Mouse (Mus musculus) cerebellum, postnatal 4 days (tissue): ENCODE results near the gene Cttnbp2.

ENCODE experiments used
- DNase-seq, 2 experiments: peaks; one replicate each; pipeline ENCODE4 v3.0.0; 2022; ENCODE audit warnings: low spot score in 2 of 2, mixed read lengths in 1 of 2

Gene Cttnbp2

DNA sequence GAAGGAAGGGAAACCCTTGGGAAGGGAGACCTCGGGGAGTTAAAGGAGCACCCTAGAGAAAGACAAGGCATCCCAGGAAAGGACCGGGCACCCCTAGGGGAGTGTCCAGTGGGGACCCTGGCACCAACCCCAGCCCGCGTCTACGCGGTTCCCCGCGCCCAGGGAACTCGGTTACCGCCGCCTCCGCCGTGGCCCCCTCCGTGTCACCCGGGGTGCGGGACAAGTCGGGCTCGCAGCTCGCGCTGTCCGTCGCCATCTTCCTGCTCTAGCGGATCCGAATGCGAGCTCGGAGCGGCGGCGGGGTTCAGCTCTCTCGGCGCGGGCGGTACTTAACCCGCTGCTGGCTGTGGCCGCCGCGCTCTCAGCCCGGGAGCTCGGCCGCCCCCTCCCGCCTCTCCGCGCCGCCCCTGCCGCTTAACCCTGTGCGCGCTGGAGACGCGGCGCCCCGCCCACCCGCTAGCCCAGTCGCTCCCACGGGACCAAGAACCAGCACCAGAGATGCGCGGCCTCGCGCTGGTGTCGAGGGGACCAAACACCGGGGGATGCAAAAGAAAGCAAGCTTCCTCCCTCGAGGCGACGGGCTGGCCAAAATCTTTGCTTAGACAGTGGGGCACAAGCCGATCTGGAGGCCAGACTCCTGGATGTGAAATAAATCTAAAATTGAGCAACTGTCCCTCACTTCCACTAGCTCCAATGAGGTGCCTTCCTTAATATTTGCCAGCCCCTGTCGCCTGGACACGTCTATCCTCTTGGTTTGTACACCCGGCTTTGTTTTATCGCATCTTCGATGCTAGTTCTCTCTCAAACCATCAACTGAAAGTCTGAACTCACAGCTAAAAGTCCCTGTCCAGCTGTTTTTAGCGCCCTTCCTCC lies at the start of gene Cttnbp2:
TSS of gene Cttnbp2 (minus strand) at position 364 of the 873 bp plus-strand sequence.
- DNase-seq, result peak; percentile 58 to 78

DNA sequence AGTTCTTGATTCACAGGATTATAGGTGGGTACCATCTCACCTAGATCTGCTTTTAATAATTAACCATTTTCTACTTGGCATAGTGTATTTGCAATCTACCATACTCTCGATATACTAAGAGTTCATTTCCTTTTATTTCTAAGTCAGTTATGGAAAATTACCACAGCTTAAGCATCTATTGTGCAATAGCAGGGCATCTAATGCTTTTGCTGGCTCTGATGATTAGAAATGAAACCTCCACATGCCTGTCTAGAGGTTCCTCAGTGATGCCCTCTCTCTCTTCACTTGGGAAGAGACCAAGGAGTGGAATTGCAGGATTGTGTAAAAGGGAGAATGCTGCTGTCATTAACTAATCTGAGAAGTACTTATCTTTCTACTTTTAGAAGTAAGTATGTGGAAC lies 44.4 kb upstream of the Cttnbp2 start:
- DNase-seq, result no peak

DNA sequence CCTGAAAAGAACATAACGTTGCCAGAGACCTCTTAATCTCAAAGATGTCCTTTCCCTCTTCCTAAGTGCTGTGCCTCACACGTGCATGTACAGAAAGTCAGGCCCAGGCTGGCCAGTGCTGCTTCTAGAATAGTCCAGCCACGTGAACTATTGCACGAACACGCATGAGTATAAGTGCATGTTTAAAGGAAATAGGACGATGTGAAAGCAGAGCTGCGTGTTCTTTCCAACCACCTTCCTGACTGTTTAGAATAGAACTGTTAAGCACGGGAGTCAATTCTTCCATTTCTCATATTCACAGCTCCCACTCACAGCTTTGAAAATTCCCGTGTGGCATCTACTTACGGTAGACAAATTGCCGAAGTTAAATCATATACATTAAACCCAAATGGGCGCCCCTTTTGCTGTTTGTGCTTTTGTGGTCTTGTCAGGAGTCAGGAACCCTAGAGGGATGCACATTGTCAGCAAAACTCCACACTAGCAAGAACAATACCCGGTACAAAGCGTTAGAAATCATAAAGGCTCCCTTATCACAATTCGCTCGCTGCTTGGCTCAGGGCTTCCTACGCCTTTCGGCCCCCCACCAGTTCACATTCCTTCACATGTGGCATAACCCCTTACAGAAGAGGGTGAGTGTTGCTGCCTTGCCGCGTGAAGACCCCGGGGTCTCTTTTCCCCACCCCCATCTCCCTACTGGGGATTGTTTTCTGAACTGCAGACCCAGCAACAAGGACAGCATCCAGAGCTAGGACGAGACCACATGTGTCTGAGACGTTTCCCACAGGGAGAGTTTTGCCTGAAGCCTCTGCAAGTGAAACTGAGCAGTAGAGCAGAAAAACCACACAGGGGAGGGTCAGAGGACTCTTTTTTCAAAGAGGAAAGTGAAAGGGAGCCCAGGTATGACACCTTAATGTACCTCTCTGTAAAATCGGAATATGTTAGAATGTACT lies 33.1 kb upstream of the Cttnbp2 start:
- no peak for DNase-seq

DNA sequence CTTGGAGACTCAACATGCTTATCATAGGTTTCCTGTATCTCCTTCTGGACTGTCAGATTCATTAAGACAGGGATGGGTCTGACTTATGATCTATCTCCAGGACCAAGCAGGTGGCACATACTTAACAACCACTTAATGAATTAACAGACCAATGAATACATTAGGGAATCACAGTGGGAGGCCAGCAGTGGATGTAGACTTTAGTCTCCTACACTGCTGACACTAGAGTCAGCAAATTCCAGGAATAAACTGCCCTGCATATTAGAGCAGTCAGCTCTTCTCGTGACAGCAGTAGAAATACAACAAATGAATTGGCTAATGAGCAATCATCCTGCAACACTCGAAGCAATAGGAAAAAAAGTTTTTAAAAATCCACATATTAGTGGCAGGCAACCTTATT lies 29.2 kb upstream of the Cttnbp2 start:
- DNase-seq, result no peak

DNA sequence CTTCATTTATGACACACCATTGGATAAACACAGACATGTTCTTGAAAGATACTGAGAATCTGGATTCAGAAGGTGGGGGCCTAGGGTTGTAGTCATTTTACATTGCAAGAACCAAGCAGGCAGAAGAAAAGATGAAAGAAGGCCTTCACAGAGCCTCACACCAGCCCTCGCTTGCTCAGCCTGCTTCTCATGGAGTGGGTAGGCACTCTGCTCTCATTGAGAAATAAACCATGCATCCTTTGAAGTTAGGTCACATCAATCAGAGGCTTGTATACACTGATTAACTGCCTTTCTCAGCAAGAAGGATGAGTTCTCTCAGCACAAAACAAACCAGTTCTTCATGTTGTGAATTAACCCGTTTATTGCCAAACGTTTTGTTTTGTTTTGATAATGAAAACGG lies 25.8 kb upstream of the Cttnbp2 start:
- no peak for DNase-seq

DNA sequence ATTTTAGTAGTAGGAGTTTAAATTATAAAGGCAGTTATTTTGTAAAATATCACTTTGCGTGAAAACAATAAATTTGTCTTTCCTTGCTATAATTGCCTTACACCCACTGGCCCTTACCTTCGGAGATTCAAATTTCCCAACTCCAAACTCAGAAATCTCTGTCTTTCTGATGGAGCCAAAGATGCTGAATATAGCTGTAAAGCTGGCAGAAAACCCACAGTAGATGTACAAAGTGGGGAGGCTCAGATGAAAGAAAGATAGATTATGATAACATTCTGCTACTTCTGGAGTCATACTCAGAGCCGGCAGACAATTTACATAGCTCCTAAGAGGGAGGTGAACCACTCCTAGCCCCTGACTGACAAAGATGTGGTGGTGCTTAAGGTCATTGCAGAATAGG lies 15.8 kb upstream of the Cttnbp2 start:
- DNase-seq, result no peak

DNA sequence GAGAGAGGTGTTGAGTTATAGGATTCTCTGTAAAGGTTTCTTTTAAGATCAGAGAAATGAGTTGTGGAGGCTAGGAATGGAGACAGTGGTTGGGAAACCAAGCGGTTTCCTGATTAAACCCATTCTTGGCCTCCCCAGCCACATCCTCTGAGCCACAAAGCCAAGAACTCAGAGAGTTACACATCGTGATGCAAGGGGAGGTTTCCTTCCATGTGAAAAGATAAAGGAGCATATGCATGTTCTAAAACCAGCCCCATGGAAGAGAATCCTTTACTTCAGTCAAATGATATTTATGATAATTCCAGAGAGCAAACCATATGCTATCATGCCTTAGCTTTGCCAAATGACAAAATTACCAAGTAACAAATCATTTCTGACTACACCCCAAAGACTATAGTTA lies 3.0 kb upstream of the Cttnbp2 start:
- DNase-seq, result no peak

DNA sequence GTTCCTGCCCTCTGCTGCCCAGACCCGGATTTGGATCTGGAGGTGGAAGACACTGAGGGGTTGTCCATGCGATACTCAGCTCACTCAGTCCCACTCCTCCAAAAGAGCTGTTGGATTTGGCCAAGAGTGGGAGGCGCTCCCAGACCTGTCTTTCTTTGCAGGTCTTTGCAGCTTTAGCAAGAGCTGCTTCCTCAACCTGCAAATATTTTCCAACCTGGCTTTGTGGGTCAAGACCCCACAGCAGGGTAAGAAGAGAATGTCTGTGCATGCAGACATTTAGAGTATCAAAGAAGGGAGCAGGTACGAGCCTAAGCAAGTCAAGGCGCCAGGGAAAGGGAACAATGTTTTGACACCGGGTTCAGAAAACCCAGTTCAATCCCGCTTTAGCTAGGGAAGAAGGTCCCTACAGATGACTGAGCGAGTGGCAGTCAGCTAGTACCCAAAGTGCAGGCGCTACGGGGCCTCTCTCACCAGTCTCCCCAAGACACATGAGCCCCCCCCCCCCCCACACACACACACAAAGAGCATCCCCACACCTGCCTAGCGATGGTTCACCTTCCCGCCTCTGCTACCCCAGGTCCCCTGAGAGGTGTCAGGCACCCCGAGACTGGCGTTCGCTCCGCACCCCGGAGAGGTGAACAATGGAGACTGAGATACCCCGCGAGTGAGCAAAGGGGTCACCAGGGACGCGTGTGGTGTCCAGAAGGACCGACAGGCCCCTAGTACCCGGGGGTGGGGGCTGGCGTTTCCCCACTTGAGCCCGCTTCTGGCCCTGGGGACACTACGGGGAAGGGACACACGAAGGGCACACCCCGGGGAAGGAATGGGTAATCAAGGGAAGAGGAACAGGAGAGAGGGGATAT lies 801 bp downstream of the Cttnbp2 start:
- DNase-seq, result peak in 1 of 2 experiments; percentile 29

DNA sequence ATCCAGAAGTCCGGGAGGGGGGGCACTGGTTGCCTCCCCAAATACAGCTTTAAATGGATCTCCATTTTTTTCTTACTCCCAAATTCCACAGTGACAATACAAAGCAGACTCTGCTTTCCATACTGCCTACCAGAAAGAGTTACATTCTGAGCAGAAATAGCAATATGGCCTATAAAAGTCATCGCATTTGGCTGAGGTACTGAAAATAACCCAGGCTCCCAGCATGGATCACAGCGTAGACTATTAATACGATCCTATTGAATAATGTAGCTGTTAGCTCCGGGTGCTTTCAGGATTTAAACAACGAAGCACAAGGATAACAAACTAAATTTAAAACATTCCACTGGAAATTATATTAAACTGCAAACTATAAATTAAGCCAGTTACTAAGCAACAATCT lies 2.8 kb downstream of the Cttnbp2 start:
- no peak for DNase-seq

DNA sequence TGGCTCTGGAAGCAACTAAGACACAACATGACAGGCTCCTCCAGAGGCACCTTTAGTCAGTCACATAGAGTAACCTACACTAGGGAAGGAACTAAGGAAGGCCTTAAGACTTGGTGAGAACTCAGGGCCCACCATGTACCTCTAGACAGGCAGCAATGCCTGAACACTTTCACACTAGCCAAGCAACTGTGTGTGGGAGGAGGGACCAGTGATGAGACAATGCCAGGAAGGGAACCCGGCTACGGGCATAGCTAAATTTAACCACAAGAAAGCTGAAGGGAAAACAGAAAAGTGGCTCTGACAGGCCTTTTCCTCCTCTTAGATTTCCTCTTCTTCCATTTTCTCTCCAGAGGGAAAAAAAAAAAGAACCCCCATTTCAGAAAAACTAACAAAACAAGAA lies 6.6 kb downstream of the Cttnbp2 start:
- no peak for DNase-seq

DNA sequence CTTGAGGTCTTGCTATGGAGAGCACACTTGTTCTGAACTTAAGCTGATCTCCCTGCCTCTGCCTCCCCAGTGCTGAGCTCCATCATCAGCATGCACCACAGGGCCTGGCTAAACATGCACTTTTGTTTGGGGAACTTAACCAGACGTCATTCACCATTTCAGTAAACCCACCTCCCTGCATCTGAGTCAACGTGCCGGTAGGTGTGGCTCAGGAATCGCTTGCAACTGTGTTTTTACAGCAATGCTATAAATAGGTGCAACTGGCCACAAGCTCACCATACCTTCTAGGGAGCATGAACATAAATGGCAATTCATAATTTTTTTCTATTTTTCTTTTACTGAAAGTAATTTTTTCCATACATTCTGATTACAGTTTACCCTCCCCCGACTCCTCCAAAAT lies 14.8 kb downstream of the Cttnbp2 start:
- DNase-seq, result no peak

DNA sequence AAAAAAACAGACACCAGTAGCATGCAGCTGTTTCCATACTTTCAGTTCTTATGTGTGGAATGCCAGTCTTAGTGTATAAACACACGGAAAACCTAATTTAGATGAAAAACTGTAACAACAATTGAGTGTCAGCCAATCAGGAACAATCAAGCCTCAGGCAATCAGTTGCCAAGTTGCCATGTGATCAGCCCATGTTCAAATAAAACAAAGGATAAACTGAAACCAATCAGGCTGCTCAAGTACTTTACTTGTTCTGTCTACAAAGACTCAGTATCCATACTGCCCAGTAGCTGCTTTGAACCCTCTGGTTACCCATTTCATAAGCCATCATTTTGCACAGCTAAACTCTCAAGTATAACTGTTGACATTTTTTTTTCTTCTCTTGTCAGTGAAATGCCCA lies 21.7 kb downstream of the Cttnbp2 start:
- DNase-seq, result no peak

DNA sequence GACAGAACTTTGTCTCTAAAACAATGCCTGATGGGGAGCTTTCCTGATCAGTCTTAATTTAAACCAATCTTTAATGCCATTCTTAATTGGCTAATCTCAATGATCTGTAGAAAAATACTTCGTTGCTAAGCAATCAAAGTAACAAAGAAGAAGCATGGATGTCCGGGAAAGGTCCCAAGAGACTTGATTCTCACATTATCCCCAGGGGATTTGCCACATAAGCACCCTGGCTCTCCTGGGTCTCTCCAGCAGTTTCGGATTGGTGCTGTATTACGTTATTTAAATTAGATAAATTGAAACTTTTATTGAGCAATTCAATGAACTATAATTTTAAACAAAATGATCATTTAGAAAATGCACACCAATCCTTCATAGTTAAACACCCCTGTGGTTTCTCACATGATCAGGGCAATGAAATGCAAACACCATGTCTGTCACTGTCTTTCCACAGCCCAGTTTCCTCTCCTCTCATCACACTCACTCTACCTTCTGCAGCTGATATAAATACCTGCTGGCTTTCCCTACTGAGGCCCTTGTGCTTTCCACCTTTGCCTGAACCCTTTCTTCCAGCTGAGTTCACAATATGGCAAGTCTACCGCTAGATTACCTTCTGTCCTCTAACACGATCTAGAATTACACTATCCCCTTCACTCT lies 22.3 kb downstream of the Cttnbp2 start:
- DNase-seq, result no peak

DNA sequence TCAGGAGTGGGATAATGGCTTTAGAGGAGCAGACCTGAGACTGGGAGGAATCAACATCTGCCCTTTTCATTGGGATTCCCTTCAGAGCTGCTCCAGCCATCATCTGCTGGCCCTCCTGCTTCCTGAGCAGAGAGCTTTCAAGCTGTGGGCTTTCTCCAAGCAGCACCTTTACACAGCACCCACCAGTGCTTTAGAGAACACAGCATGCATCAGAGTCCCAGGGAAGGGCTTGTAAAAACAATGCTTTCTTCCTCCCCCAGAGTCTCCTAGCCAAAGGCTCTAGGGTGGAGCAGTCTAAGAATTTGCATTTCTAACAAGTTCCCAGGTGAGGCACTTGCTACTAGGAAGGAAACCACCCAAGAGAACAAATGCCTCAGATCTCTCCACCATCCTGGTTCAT lies 29.6 kb downstream of the Cttnbp2 start:
- DNase-seq, result no peak

DNA sequence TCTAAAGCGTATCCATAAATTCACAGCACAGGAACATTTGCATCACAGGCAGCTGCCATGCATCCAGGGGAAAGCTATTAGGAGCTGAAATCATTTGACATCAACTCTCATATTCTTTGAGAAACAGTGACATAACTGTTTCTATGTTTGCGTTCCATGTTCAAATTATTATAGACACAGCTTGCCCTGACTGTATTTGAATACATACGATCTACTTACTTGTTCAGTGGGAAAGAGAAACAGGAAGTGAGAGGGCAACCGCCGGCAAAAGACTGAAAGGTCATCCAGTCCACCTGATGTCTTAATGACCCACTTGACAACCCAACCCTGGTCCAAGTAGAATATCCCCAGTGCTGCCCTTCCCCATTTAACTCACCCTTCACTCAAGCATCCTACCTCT lies 30.6 kb downstream of the Cttnbp2 start:
- no peak for DNase-seq

DNA sequence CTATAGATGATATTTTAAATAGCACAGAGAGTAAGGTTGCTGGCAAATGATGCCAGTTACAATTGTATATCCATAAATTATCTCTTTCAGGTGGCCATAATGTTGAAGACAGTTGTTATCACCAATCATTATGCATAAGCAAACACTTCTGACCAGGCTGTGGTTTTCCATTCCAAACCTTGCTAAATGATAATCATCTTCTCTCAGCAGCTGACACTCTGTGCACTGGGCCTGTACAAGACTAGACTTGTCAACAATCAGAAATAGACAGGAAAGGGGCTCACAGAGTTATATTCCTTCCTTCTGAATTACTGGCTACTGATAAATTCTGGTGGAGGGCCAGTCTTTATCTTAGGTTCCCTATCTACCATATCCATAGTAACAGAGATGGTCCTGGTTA lies 32.1 kb downstream of the Cttnbp2 start:
- no peak for DNase-seq

DNA sequence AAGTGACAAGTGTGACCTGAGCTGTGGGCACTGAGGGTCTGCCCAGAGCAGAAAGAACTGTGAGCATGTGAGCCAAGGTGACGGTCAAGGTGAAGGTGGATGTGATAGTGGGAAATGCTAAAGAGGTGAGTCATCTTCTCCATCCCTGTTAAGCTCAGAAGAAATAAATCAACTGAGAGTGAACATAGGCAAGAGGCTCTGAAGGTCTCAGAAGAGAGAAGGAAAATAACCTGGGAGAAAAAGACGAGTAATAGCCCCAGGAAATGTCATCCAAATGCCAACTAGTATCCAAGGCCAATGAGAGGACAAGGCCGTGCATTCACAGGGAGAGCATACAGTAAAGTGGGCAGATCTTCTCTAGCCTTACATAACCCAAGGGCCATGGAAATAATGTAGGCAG lies 32.9 kb downstream of the Cttnbp2 start:
- no peak for DNase-seq

DNA sequence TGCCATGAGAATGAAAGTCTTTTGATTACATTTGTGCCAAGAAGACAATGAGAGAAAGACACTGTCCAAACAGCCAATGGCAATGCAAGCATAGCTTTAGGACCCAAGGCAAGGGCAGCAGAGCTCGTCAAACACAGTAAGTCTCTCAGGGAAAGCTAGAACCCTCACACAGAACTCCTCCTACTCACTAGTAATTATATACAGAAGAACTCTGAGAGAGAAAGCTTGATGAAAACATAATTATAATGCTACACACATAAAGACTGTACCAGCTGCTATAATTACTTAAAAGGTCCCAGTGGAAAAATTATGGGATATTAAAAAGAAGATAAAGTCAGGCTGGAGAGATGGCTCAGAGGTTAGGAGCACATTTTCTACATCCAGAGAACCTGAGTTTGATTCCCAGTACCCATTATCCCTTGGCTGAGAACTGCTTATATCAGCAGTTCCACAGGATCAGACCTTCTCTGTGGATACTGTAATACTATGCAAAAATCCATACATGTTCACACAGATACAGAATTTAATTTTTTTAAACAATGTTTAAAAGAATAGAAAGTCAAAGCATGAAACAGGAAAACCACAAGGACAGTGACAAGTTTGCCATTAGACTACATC lies 37.2 kb downstream of the Cttnbp2 start:
- no peak for DNase-seq

DNA sequence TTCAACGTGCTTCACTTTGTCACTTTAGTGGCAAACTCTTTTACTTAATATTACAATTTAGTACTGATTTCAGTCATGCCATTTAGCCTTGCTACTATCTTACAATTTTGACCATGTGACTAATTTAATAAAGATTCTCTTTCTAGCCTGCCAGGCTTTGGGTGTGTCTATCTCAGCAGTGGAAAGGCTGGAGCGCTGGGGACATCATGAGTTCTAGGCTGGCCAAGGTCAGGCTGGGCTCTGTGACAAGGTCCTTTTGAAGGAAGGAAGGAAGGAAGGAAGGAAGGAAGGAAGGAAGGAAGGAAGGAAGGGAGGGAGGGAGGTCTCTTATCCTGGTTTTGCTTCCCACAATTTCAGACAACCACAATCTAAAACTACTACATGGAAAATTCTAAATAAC lies 39.7 kb downstream of the Cttnbp2 start:
- DNase-seq, result no peak

DNA sequence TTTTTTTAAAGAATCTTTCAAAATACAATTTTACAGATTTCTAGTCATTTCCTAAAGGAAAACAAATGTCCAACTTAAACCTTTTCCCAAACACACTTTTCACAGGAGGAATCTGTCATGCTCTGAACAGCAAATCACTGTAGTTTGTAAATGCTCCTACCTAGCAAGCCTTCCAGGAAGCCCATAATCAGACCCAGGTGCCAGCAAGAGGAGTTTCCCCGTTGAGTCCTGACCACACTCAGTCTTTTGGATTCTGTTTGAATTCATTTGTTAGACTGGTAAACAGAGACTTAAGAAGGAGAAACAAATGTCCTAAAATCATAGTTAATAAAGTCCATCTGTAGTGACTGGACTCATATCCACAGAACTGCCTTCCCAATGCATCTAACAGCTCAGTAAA lies 40.1 kb downstream of the Cttnbp2 start:
- DNase-seq, result no peak

DNA sequence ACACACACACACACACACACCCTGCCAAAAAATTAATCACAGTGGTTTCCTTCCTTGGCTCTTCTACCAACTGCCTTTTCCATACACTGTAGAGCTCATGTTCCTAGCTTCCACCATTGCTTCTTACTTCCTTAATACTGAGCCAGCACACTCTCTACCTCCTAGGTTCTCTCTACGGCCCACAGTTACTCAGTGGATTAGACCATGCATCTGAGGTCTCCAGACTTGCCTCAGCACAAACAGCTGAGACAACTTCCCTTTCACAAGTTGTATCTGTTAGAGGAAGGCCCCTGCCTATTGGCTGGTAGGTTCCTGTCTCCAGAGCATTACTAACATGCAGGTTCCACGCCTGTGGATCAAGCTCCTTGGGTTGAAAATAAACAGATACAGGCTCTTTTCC lies 45.4 kb downstream of the Cttnbp2 start:
- DNase-seq, result no peak
